Mouse (Mus musculus): ENCODE data around the gene Fam221a. TPM values are rescaled to one million over a fixed set of nuclear protein-coding genes. Genes with fewer than 3 reads are reported as not detected.

Fam221a gene
- total RNA-seq (2021), result 1 to 10 TPM; 1.1 to 1.2 TPM
- long read RNA-seq, experiment 1, result 0 reads
- long read RNA-seq, experiment 2, partial matches to known transcripts, result 0 of 1 reads
- long read RNA-seq, experiment 2, other reads (novel, unspliced or antisense), result 1 of 1 reads

DNA sequence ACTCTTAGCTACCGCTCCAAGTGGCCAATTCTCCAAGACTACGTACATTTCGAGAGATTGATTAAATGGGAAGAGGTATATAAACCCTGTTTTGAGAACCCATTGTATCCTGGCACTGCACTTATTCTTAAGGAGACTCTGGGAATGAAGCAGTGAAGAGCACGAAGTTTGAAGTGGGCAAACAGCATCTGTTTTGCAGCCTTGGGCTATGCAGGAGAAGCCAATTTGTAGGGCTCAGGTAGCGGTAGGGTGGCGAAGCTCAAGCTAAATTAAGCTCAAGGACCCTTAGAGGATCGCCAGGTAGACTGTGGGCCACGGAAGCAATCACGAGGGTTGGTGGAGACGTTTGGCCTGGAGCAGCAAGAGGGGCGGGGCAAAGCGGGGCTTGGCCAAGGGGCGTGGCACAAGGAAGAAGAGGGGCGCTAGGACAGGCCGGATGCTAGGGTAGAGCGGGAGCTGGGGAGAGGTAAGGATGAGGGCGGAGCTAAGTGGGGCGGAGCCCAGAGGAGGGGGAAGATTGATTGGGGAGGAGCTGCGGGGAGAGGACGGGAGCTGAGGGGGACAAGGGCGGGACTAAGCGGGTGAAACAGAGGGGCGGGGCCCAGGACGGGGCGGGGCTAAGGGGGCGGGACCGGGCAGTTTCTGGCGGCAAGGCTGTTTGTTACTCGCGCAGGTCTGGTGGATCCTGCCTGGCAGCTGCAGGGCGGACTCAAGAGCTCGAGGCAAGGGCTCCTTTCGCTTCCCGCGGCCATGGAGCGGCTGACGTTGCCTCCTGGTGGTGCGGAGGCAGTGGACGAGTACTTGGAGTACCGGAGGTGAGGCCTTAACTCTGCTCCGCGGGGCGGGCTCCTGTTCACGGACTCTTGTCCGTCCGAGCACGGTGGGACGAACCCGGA, at the start of gene Fam221a:
TSS of gene Fam221a (plus strand) at position 581 of the 896 bp plus-strand sequence.
- peak; percentile 34 to 36 for DNase-seq (ENCODE audit: low spot score in 2 of 2)

DNA sequence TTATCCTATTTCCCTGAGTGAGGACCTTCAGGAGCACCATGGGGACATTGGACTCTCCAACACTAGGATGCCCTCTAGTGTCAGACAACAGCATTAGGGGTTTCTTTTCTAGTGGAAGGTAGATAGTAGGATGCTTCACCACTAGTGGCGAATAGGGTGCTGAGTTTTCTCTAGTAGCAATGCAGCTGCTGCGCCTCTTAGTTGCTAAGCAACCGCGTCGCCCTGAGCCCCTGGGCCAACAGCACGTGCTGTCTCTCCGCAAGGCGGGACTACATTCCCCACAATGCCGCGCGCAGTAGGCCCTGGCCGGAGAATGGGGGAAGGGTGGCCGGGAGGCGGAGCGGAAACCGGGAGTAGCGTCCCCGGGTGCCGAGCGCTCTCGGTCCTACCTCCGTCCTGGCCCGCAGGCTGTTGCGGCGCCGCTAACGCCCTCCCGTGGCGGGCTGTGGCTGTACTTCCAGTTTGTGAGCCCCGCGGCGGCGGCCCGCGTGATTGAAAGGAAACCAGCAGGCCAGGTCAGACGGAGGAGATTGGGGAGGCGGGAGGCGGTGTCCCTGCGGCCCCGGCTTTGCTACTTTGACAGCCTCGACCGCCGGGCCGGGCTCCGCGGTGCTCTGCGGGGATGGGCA, 48.5 kb upstream of the Fam221a start, which contains the start of gene Ccdc126:
TSS of gene Ccdc126 (plus strand) at position 309 of the 629 bp plus-strand sequence.
- peak; percentile 97 to 98 for DNase-seq (ENCODE audit: low spot score in 2 of 2)

DNA sequence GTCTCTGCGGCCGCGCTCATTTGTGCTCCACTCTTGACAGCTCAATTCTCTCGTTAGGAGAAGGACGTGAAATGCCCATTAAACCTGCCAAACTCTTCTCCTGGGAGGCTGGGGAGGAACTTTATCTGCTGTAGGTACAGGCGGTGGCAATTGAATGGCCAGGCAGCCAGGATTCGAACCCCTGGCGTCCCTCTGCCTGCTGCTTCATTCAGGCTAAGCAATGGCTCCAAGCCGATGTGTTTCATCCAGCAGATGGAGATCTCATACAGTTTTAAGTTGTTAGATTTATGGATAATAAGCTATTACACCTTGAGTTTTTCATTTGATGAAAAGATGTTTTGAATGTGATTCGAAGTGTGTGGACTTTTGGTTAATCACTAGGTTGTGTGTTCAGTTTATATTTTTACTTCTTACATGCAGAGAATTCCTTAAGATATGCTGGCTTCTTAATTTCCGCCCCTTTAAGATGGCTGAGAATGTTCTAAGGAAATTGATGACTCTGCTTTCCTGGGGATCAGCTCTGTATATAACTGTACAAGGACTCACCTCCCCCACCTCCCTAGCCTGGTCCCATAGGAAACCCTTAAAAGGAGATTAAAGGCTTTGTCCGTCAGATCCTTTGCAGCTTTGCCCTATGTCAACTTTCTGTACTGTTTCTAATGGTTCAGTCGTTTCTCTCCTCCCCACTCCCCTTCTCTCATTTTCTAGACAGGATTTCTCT, 47.8 kb upstream of the Fam221a start:
- peak in 1 of 2 experiments; percentile 35 for DNase-seq (ENCODE audit: low spot score in 2 of 2)

DNA sequence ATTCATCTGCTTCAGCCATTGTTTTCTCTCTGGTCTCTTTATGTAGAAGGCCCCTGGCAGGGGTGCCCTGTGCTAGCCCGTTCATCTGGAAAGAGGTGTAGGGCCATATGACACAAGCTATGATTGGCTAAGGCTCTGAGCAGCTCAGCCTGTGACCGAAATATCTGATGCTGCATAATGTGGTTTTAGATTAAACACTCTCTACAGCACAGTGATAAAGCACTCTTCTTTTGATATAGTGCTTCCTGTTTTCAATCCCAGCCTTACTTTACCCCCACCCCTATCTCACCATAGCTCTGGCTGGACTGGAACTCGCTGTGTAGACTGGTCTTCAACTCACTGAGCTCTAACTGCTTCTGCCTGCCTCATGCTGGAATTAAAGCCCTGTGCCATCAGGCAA, 46.2 kb upstream of the Fam221a start:
- no peak for DNase-seq (ENCODE audit: low spot score in 2 of 2)

DNA sequence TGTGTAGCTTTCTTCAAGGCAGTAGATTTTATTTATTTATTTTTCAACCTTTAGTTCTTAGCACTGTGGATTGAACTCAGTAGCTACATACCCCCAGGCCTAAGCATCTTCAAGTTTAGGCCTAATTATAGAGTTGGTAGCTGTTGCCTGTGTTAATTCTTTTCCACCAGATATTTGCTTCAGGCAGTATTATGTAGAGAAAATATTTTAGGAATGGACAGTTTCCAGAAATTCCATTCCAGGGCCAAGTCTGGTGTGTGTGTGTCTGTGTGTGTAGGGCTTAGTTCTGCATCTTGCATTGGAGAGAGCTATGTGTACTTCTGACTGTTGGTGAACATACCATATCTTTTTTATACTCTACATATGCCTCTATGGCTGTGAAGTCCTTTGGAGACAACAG, 45.5 kb upstream of the Fam221a start:
- DNase-seq (ENCODE audit: low spot score in 2 of 2), result no peak

DNA sequence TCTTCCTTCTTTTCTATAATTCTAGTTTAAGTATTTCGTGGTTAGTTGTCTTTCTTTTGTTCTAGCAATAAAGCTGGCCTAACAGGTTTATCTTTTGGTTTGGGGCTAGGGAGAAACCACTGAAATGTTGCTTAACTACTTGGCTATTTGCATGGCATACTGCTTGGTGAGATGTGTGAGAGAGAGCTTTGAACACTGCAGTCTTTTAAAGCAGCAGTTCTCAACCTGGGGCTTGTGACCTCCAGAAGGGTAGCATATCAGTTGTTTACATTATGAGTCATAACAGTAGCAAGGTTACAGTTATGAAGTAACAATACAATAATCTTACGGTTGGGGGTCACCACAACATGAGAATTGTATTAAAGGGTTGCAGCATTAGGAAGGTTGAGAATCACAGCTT, 44.6 kb upstream of the Fam221a start:
- DNase-seq (ENCODE audit: low spot score in 2 of 2), result no peak

DNA sequence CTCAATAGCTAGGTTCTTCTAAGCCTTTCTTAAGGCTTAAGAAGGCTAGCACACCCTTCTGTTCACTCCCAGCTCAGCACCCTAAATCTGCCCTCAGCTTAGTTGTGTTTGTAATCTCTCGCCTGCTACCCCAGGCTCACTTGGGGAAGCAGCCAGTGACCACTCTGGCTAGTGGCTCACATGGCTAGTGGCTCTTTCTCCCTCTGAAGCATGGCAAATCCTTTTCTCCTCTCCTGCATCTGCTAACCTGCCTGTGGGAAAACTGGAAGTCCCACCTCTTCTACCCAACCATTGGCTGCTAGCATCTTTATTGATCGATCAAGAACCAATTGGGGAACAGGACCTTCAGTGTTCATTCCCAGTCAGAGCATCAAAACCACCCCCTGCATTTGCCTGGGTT, 43.0 kb upstream of the Fam221a start:
- DNase-seq (ENCODE audit: low spot score in 2 of 2), result no peak

DNA sequence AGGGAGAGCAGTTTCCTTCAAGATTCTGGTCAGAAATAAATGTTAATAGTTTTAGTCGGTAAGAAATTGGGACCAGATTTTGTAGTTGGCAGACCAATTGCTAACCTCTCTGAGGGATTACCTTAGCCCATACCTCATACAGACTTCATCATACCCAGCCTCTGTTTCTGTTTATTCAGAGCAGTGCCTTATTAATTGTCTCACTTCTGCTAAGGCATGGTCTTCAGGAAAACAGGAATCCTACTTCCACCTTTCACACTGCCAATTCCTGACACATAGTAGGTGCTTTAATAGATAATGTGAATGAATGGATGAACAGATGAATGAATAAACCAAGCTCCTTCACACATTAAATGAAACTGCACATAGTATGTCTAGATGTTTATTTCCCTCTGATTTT, 42.2 kb upstream of the Fam221a start:
- DNase-seq (ENCODE audit: low spot score in 2 of 2), result no peak

DNA sequence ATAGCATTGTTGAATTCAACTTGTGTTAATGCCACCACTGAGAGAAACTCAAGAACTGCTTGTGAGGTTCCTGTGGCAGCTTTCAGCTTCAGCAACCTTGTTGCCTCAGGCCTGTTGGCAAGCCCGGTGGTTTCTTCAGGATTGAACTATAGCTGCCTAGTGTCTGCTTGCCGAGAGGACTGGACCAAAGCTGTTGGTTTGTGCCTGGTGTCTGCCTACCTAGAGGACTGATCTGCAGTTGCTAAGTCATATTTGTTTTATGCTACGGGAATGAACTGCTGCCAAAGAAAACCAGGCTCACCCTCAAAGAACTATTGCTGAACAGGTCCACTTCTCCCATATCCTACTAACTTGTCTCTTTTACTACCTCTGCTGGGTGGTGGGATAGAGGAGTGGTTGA, 40.7 kb upstream of the Fam221a start:
- DNase-seq (ENCODE audit: low spot score in 2 of 2), result no peak

DNA sequence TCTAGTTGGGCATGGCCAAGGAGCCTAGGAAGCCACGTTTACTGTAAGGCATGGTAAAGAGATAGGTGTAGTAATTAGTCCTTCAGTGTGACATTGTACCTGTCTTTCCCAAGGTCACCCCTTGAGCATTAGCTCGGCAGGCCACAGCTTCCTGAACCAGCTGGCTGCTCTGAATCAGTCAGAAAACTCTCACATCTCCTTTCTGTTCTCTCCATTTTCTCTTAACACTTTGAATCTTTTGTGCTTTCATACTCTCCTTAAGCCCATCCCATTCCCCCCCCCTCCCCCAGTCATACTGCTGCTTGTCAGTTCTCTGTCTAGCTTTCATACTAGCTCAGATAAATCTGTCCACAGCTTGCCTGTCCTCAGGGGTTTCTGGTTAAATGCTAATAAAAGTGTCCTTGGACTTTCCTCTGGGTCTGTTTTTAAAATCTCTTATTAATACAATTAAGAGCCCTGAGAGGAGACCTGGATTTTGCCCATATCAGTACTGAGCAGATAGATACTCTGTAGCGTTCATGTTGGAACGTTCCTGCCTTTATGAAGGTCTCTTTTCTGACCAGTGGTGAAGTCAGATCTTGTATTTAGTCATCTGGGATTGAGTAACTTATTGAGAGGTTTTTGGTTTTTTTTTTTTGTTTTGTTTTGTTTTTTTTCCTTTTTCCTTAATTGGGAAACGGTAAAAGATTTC, 36.0 kb upstream of the Fam221a start:
- DNase-seq (ENCODE audit: low spot score in 2 of 2), result no peak

DNA sequence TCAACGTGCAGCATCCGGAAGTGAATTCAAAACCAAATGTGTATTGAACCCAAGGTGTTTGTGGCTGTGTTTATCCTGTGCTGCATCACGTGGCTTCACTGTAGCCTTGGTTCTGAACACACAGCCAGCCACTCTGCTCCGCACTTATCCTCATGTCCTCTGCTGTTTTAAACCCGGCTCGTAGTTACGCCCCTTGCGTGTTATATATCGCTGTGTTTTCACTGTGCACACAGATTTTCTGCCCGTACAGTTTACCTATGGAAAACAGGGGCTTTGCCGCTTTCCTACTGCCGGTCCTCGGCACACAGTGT, 35.5 kb upstream of the Fam221a start:
- no peak for DNase-seq (ENCODE audit: low spot score in 2 of 2)

DNA sequence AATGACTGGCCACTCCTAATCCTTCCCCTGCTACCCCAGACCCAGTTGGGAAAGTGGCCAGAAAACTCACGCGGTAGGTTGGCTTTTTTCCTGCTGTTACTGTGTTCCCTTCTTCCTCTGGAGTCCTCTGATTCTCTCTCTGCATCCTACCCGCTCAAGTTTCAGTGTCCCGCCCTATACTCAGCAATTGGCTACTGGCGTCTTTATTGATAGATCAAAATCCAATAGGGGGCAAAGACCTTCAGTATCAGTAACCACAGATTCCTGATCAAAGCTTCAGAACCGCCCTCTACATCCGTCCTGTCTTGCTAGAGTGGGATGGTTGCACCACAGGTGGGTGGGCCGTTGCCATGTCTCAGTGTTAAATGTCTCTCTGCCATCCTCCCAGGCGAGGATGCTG, 29.0 kb upstream of the Fam221a start:
- DNase-seq (ENCODE audit: low spot score in 2 of 2), result no peak

DNA sequence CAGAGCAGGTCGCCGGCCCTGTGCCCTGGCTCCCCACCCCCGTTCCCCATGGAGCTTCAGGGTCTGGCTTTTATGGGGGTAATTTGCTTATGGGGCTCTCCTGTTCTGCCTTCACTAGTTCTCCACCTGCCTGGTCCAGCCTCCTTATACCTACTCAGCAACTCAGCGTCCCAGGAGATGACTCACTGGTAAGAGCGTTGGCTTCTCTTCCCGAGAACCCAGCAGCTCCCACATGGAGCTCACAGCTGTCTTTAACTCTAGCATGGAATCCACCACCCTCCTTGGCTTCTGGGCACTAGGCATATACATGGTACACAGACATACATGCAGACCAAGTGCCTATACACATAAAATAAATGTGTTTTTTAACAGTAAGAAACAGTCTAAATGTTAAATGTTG, 28.4 kb upstream of the Fam221a start:
- no peak for DNase-seq (ENCODE audit: low spot score in 2 of 2)

DNA sequence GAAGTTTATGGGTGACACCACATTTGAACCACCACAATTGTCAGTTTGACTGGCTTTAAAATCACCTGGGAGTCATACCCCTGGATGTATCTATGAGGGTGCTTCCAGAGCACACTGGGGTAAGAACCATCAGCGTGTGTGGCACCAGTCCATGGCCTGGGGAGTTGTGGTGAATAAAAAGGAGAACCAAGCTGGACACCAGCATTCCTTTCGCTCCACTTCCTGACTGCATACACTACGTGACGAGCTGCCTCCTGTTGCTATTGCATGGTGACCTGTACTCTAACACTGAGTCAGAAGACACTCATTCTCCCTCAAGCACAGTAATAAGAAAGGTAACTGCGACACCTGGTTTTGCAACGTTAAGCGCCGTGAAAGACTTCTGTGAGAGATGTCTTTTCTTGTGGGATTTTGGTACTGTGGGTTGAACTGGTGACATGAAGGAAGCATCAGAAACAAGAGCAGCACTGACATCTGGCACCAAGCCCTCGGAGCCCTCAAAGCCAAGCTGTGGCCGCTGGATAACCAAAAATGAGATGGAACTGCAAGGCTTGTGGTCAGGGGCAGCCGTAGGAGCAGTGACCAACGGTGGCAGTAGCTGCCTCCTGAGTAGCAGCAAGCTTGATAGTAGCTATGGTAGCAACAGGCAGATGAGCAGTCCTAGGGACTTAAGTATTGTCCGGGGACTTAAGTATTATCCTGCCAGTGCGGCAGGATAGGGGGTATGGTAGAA, 23.6 kb upstream of the Fam221a start:
- DNase-seq (ENCODE audit: low spot score in 2 of 2), result no peak

DNA sequence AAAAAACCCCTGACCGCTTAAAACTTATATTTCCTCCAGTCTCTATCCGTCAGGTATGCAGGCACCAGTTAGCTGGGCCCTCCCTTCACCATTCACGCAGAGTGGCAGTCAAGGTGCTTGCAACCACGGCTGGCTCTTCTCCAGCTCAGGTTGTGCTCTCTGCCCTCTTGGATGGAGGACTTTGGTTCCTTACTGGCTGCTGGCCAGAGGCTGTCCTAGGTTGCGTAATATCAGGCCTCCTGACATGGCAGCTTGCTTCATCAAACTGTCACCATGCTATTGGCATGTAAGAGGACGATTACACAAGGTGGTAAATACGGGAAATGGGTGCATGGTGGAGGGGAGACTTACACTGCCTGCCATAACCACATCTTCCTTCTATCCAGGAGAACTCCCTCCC, 17.7 kb upstream of the Fam221a start:
- DNase-seq (ENCODE audit: low spot score in 2 of 2), result no peak

DNA sequence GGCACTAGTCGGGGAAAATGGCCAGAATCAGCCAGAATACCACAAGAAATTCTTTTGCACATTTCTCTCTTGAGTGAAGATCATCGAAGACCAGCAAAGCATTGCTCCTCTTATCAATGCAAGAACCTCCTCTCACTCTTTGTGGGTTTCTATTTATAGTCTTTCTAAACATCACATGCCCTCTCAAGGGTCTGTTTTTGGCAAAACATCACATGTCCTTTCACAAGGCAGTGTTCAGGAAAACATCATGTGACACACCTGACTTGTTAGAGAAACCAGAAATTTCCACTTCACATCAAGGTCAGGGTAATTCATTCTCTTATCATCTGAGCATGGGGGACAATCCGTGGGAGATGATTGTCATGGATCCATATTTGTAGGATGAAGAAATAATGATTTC, 12.9 kb upstream of the Fam221a start:
- DNase-seq (ENCODE audit: low spot score in 2 of 2), result no peak

DNA sequence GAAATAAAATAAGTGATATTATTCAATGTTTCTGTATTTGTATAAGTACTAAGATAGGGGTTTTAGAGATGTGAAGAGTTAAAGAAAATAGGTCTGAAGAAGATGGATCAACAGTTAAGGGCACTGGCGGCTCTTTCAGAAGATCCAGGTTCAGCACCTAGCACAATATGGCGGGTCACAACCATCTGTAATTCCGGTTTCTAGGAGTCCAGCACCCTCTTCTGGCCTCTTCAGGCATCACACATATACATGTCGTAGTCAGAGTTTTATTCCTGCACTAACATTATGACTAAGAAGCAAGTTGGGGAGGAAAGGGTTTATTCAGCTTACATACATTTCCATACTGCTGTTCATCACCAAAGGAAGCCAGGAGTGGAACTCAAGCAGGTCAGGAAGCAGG, 12.4 kb upstream of the Fam221a start:
- no peak for DNase-seq (ENCODE audit: low spot score in 2 of 2)

DNA sequence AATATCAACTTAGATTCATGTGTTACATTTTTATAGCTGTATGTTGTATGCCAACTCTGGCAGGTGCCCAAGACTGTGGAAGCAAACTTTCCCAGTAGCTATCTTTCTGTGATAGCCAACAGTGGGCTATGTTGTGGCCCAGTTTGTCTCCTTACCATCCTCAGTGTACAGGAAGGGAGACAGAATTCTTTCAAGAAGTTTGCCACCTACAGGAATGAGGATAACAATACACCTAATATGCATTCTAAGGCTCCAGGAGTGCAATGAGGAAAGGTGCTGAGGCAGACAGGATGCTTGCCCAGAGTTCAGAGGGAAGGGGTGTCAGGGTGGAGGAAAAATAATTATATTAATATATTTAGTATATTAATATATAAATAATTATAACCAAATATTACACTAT, 7.1 kb upstream of the Fam221a start:
- DNase-seq (ENCODE audit: low spot score in 2 of 2), result no peak

DNA sequence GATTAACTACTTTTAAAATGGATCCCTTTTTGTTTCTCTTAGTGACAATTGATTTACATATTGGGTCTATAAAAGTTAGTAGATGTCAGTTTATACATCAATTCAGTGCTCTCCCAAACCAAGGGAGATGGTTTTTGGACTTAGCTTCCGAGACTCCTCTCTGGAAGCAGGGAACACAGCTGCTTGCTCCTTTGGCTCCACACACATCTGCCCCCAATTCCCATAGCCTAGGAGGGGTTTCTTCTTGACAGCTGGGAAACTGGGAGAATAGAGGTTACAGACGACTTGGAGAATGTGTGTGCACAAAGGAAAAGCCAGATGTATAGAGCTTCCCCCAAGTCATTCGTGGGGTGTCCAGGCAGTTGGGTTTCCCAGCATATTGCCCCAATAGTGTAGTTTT, 673 bp downstream of the Fam221a start:
- DNase-seq (ENCODE audit: low spot score in 2 of 2), result no peak

DNA sequence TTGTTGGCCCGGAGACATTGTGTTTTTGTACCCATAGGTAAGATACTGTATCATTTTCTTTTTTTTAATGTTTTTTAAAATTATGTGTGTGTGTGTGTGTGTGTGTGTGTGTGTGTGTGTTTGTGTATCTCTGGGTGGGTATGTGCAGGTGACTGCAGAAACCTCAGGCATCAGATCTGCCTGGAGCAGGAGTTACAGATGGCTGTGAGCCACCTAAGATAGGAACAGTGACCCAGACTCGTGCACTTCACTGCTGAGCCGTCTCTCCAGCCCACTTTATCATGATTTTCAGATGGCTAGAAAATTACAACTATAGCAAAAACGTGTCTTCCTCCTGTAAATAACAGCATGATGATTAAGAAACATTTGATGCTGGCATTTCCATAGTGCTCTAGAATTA, 5.2 kb downstream of the Fam221a start:
- DNase-seq (ENCODE audit: low spot score in 2 of 2), result no peak

DNA sequence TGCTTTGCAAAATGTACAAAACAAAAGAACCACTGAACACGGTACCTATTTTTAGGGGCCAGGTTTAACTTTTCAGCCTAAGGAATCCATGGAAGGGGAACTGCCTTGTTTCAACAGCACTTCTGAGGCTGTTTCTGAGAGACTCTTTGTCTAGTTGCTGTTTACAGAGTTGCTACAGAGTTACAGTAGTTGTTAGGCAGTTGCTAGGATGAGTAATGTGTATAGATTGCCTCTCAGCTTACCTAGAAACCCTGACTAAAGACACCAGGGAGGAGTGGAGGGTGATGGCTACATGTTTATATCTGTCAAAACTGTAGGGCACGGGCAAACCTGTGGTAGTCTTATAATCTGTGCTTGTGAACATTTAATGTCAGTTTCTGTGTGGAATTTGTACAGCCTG, 6.4 kb downstream of the Fam221a start:
- no peak for DNase-seq (ENCODE audit: low spot score in 2 of 2)

Measured in layer of hippocampus, postnatal 14 days (tissue).